23 mouse cellular contexts compared by ENCODE assay signal in genomic region chr2:167253476-167253875, GRCm38 (mm10). TPM values are rescaled to one million over a fixed set of nuclear protein-coding genes. Genes with fewer than 3 reads are reported as not detected.
DNase-seq lines count a peak whose midpoint lies in the region; ATAC-seq and TF ChIP-seq lines count a peak whose summit lies in the region.
"Had no signal": no experiment of that assay in that cellular context is flagged by ENCODE, and none has a peak within 500 bp of the region (broad histone marks: within the 10 kb centered on the region; RNA-seq: fewer than 3 reads in every experiment).

No protein-coding gene starts in this region.

- intact Hi-C loops in heart, adult 2 months (cut with DNase I) = no loop called here

- no peak overlapping the region for H3K4me2 ChIP-seq in hindbrain, embryonic 14.5 days (replicated peaks)
- H3K4me2 ChIP-seq in kidney, embryonic 14.5 days (replicated peaks; ENCODE audit: low read depth, low read length) = no peak overlapping the region
- H3K4me2 ChIP-seq: embryonic facial prominence, embryonic 13.5 days; forebrain, embryonic 15.5 days; hindbrain, embryonic 15.5 days; neural tube, embryonic 15.5 days had no signal

- peak overlapping the region; percentile 32; the same call in 1 of the 2 replicates for H3K27ac ChIP-seq in heart, adult 2 months
- 0 out of 2 replicates have a peak overlapping the region, but pooled peaks have one; percentile 16 for H3K27ac ChIP-seq in hindbrain, embryonic 10.5 days
- no peak overlapping the region for H3K27ac ChIP-seq in hindbrain, embryonic 14.5 days
- no peak overlapping the region; the same call in 1 of the 2 replicates for H3K27ac ChIP-seq in ES-E14 (ENCODE audit: insufficient read depth, low read depth, low read length, poor library complexity, severe bottlenecking)
- no peak overlapping the region for H3K27ac ChIP-seq in kidney, embryonic 14.5 days (ENCODE audit: low read depth, low read length)
- H3K27ac ChIP-seq: embryonic facial prominence, embryonic 13.5 days; forebrain, embryonic 10.5 days; forebrain, embryonic 15.5 days; hindbrain, embryonic 15.5 days; liver, embryonic 14.5 days; neural tube, embryonic 15.5 days; stomach, postnatal 0 days had no signal

- no peaks in the 10 kb centered on the region for H3K27me3 ChIP-seq in heart, adult 2 months (ENCODE audit: control insufficient read depth, insufficient read depth, low read length)
- H3K27me3 ChIP-seq in hindbrain, embryonic 10.5 days (ENCODE audit: insufficient read depth, poor library complexity, severe bottlenecking) = no peaks in the 10 kb centered on the region
- no peaks in the 10 kb centered on the region for H3K27me3 ChIP-seq in hindbrain, embryonic 14.5 days (ENCODE audit: control insufficient read depth, insufficient read depth, low read length)
- no peaks in the 10 kb centered on the region for H3K27me3 ChIP-seq in kidney, embryonic 14.5 days (ENCODE audit: control insufficient read depth, insufficient read depth, low read length)
- H3K27me3 ChIP-seq: embryonic facial prominence, embryonic 13.5 days; forebrain, embryonic 15.5 days; hindbrain, embryonic 15.5 days; neural tube, embryonic 15.5 days; Patski had no signal

- no peak for ATAC-seq in hindbrain, embryonic 14.5 days (ENCODE audit: low FRiP score)
- peak; percentile 59 for ATAC-seq in monocyte, adult 5-6 weeks (replicated peaks; ENCODE audit: insufficient number of reproducible peaks, low FRiP score, low TSS enrichment, poor library complexity, severe bottlenecking)
- no peak for ATAC-seq in kidney, embryonic 14.5 days (ENCODE audit: low FRiP score, low TSS enrichment)
- ATAC-seq: forebrain, embryonic 15.5 days; Patski had no signal

- no peak overlapping the region for H3K4me3 ChIP-seq in heart, adult 2 months
- no peak overlapping the region for H3K4me3 ChIP-seq in hindbrain, embryonic 10.5 days
- no peak overlapping the region for H3K4me3 ChIP-seq in hindbrain, embryonic 14.5 days (replicated peaks; ENCODE audit: low read length)
- H3K4me3 ChIP-seq in ES-E14 (ENCODE audit: insufficient read depth in 1 of 2, low read depth in 1 of 2, low read length in 2 of 2, poor library complexity in 1 of 2, severe bottlenecking in 1 of 2) = no peak overlapping the region
- H3K4me3 ChIP-seq in kidney, embryonic 14.5 days (ENCODE audit: low read length) = no peak overlapping the region
- H3K4me3 ChIP-seq: embryonic facial prominence, embryonic 13.5 days; forebrain, embryonic 10.5 days; forebrain, embryonic 15.5 days; hindbrain, embryonic 15.5 days; neural tube, embryonic 15.5 days had no signal

- no peaks in the 10 kb centered on the region for H3K79me2 ChIP-seq in heart, adult 2 months (replicated peaks; ENCODE audit: control insufficient read depth, insufficient read depth, low read length)

- no peaks in the 10 kb centered on the region for H3K9me3 ChIP-seq in hindbrain, embryonic 10.5 days
- no peaks in the 10 kb centered on the region for H3K9me3 ChIP-seq in hindbrain, embryonic 14.5 days (ENCODE audit: control insufficient read depth, low read length)
- H3K9me3 ChIP-seq in ES-E14 (ENCODE audit: control insufficient read depth, insufficient read depth, low read depth, low read length) = no peaks in the 10 kb centered on the region
- H3K9me3 ChIP-seq in kidney, embryonic 14.5 days (ENCODE audit: control insufficient read depth, low read length) = no peaks in the 10 kb centered on the region
- H3K9me3 ChIP-seq: embryonic facial prominence, embryonic 13.5 days; forebrain, embryonic 10.5 days; forebrain, embryonic 15.5 days; hindbrain, embryonic 15.5 days; neural tube, embryonic 15.5 days had no signal

- H3K36me3 ChIP-seq in heart, adult 2 months (ENCODE audit: control insufficient read depth, insufficient read depth, low read length) = no peaks in the 10 kb centered on the region
- no peaks in the 10 kb centered on the region for H3K36me3 ChIP-seq in hindbrain, embryonic 10.5 days
- no peaks in the 10 kb centered on the region for H3K36me3 ChIP-seq in hindbrain, embryonic 14.5 days (replicated peaks; ENCODE audit: control insufficient read depth, insufficient read depth)
- H3K36me3 ChIP-seq in ES-E14 (ENCODE audit: control insufficient read depth, insufficient read depth, low read length, poor library complexity, severe bottlenecking) = no peaks in the 10 kb centered on the region
- no peaks in the 10 kb centered on the region for H3K36me3 ChIP-seq in kidney, embryonic 14.5 days (ENCODE audit: control insufficient read depth, insufficient read depth, low read length)
- H3K36me3 ChIP-seq: embryonic facial prominence, embryonic 13.5 days; forebrain, embryonic 10.5 days; forebrain, embryonic 15.5 days; hindbrain, embryonic 15.5 days; neural tube, embryonic 15.5 days had no signal

- no peak for DNase-seq in heart, adult 2 months
- no peak for DNase-seq in heart, adult 9 months (ENCODE audit: low spot score in 2 of 2)
- DNase-seq in hindbrain, embryonic 10.5 days (ENCODE audit: low spot score) = no peak
- DNase-seq in hindbrain, embryonic 14.5 days (ENCODE audit: low spot score) = no peak
- DNase-seq in ES-E14 (ENCODE audit: low read depth, low spot score) = no peak
- DNase-seq: cerebellum, adult 11-12 months; cerebellum, adult 9-11 months; left cerebral cortex, postnatal 4 days; midbrain, embryonic 14.5 days; retina, postnatal 1 day; right cerebral cortex, postnatal 14 days; spleen, adult 18-20 months; thymus, postnatal 4 days had no signal

- H3K4me1 ChIP-seq in heart, adult 2 months (ENCODE audit: control insufficient read depth, insufficient read depth, low read length) = peaks cover 13% of the 10 kb centered on the region
- H3K4me1 ChIP-seq in hindbrain, embryonic 10.5 days (replicated peaks) = peaks cover 37% of the 10 kb centered on the region
- H3K4me1 ChIP-seq in hindbrain, embryonic 14.5 days (replicated peaks; ENCODE audit: control insufficient read depth, insufficient read depth, low read length) = 0 out of 2 replicates have a peak, but pooled peaks cover 8% of the 10 kb centered on the region
- H3K4me1 ChIP-seq in ES-E14 (ENCODE audit: control insufficient read depth in 2 of 2, insufficient read depth in 2 of 2, low read length in 2 of 2, poor library complexity in 1 of 2) = peaks cover 3 to 39% of the 10 kb centered on the region in 2 experiments; a peak in 2 of 4 replicates
- peaks cover 24% of the 10 kb centered on the region for H3K4me1 ChIP-seq in kidney, embryonic 14.5 days (ENCODE audit: control insufficient read depth, insufficient read depth, low read length)
- H3K4me1 ChIP-seq: hindbrain, embryonic 15.5 days had no signal

- no peak overlapping the region for H3K9ac ChIP-seq in heart, adult 2 months (ENCODE audit: low read depth, low read length)
- no peak overlapping the region for H3K9ac ChIP-seq in hindbrain, embryonic 14.5 days
- H3K9ac ChIP-seq in ES-E14 (ENCODE audit: insufficient read depth, low read depth, low read length, poor library complexity, severe bottlenecking) = peak overlapping the region; percentile 15; the same call in 1 of the 2 replicates
- H3K9ac ChIP-seq in kidney, embryonic 14.5 days (ENCODE audit: low read depth, low read length) = no peak overlapping the region
- H3K9ac ChIP-seq: embryonic facial prominence, embryonic 13.5 days; forebrain, embryonic 15.5 days; hindbrain, embryonic 15.5 days; liver, embryonic 14.5 days; neural tube, embryonic 15.5 days had no signal

- no peak for TF ChIP-seq POLR2A in heart, adult 2 months (IDR thresholded peaks at IDR 0.05; ENCODE audit: insufficient read depth, low read depth, low read length)

- WGBS in heart, adult 2 months = 67% methylated on average over 5 of the region's 5 CpGs
- 85% methylated on average over 5 of the region's 5 CpGs for WGBS in hindbrain, embryonic 10.5 days
- 86% methylated on average over 5 of the region's 5 CpGs for WGBS in hindbrain, embryonic 14.5 days
- 69% methylated on average over 5 of the region's 5 CpGs for WGBS in kidney, embryonic 14.5 days

- in situ Hi-C loops in ES-E14 (cut with MboI; ENCODE audit: low sequenced_read_pairs in 2 of 2, unreplicated experiment in 2 of 2) = no loop called here

- no peak for TF ChIP-seq CTCF in heart, adult 2 months (IDR thresholded peaks at IDR 0.05)

- no peak for TF ChIP-seq EP300 in heart, adult 2 months (IDR thresholded peaks at IDR 0.05; ENCODE audit: insufficient read depth, low read depth, low read length)

TF ChIP-seq in ES-E14, 5 proteins besides CTCF, POLR2A, EP300 and RAD21:
- TF ChIP-seq CHD2 (IDR thresholded peaks at IDR 0.05; ENCODE audit: low read depth, low read length) = no peak
- no peak for TF ChIP-seq MAFK (IDR thresholded peaks at IDR 0.05; ENCODE audit: insufficient read depth, low read depth, low read length)
- TF ChIP-seq ZNF384 (IDR thresholded peaks at IDR 0.05; ENCODE audit: low read depth, low read length) = no peak
- no peak for TF ChIP-seq ZC3H11A (IDR thresholded peaks at IDR 0.05; ENCODE audit: borderline replicate concordance, low read depth, low read length)
- TF ChIP-seq HCFC1 (IDR thresholded peaks at IDR 0.05; ENCODE audit: borderline replicate concordance, insufficient read depth, low read length) = no peak

RNA-seq across cellular contexts. Expression of gene Ptgis, which starts 13.1 kb away (rescaled TPM):
- total RNA-seq in heart, adult 2 months (2021) = 10 to 100 TPM; 16.3 to 17.7 TPM
- polyA plus RNA-seq in heart, adult 2 months (2012; rRNA removed) = 31.3 and 32.1 TPM in 2 replicates
- 10.8 and 10.9 TPM in 2 replicates for polyA plus RNA-seq in hindbrain, embryonic 10.5 days (2016; fragmentation: Nextera tagmentation; extraction: Ambion mirVana)
- polyA plus RNA-seq in hindbrain, embryonic 14.5 days (2014; fragmentation: Nextera tagmentation; extraction: Ambion mirVana) = 3.8 and 4.9 TPM in 2 replicates
- 16.1 and 23.8 TPM in 2 replicates for total RNA-seq in ES-E14 (2012; rRNA removed)
- not detected in 3 replicates for total RNA-seq in monocyte, adult 5-6 weeks (2017)
- 15.5 and 18.0 TPM in 2 replicates for polyA plus RNA-seq in kidney, embryonic 14.5 days (2014; fragmentation: Nextera tagmentation; extraction: Ambion mirVana)

Comparison
In these comparisons a context has a peak if more than half of its experiments do, and no peak if none do; other contexts are left out.
1. H3K27ac ChIP-seq: peak in heart, adult 2 months (single experiment) and hindbrain, embryonic 10.5 days (single experiment); none in hindbrain, embryonic 14.5 days (single experiment), ES-E14 (single experiment) and kidney, embryonic 14.5 days (single experiment).